Mouse (Mus musculus): ENCODE measurements around the gene Habp2.
A peak's percentile ranks its signal among the peaks of the same experiment; 100 is the strongest.

Habp2 gene

GRCm38 (mm10) chr19:56286866-56287265 lies at the start of gene Habp2:
TSS of gene Habp2 (plus strand) at chr19:56287137.
- DNase-seq = no peak

DNA sequence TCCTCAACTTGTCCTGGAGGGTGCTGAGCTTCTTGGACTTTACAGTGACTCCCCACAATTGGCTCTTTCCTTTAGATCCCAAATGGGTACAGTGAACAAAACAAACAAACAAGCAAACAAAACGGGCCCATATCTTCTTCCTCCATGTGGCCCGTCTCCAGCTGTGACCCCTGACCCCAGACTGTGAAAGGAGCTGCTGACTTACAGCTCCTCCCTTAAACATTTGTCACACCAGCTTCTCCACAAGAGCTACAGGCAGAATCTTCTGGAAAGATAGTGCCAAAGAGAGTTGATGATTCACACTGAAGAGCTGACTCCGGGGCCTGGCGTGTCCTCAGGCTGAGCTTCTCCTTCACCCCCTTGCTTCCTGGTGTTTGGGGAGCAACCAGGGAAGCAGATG lies 48.4 kb upstream of the Habp2 start:
- no peak for DNase-seq

- no peak for DNase-seq
Observed at GRCm38 (mm10) chr19:56245201-56245600, 41.7 kb upstream of the Habp2 start.

- DNase-seq = no peak
Observed at GRCm38 (mm10) chr19:56252815-56253214, 34.1 kb upstream of the Habp2 start.

DNA sequence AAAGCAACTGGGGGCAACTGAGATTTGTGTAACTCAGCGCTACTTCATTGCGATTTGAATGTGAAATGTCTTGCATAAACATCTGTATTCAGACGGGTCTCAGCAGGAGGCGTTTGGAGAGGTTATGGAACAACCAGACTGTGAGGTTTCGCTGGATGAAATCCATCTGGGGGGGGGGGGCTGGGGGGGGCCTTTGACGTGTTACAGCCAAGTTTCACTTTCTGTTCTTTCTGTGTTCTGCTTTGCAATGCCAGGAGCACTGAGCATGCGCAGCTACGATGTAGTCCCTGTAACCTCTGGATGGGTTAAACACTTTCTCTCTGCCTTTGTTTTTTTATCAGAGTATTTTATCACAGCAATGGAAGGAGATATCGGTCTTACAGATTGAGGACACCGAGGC lies 33.7 kb upstream of the Habp2 start:
- no peak for DNase-seq

DNA sequence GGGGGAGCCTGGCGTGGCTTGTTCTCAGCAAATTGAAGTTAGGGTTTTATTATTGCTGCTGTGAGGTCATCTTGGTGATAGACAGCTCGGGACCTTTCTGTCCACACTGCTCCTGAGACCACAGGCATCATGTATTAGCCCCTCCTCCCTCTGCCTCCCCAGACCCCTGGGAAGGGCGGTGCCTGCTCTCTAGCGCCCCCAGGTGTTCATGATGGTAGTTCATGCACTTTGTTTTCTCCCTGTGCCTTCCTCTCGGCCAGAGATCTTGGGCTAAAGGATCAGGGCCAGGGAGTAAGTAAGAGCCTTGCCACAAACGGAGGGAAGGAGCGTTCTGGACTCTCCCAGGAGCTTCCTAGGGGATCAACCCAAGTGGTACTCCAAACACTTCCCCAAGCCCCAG lies 32.2 kb upstream of the Habp2 start:
- DNase-seq = no peak

DNA sequence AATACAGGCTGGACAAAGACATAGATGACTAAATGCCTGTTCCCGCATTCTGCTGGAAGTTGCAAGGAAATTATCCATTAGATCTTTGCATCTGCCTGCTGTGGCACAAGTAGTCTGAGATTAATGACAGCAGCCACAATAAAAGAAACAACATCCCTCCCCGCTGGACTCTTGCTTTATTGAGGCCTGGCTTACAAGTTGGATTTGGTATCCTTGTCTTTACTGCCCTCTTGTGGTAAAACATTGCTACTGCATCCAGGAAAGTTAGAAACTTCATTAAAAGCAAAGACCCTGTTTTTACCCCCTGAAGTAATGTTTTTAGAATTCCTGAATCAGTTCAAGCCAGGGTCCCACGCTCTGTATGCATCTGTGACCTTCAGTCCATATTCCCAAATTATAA lies 31.4 kb upstream of the Habp2 start:
- no peak for DNase-seq

- DNase-seq = no peak
Observed at GRCm38 (mm10) chr19:56256235-56256634, 30.7 kb upstream of the Habp2 start.

GRCm38 (mm10) chr19:56256741-56257140 lies 30.2 kb upstream of the Habp2 start:
- DNase-seq = no peak

- no peak for DNase-seq
Observed at GRCm38 (mm10) chr19:56263696-56264095, 23.2 kb upstream of the Habp2 start.

GRCm38 (mm10) chr19:56264175-56264574 lies 22.8 kb upstream of the Habp2 start:
- no peak for DNase-seq

DNA sequence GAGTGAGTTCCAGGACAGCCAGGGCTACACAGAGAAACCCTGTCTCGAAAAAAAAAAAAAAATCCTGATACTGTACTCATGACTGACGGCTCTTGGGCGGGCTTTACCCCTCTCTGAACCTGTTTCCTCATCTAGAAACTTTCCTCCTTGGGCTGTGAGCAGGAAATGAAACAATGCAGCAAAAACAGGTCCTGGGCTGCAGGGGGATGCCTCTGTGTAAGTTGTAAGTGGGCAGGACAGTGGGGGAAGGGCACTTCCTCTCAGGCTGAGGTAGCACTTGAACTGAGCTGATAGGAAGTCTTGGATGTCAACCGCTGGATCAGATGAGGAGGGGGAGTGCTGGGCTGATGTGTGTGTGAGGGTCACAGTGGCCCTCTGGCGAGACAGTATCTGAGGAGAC lies 21.8 kb upstream of the Habp2 start:
- no peak for DNase-seq

GRCm38 (mm10) chr19:56272081-56272480 lies 14.9 kb upstream of the Habp2 start:
- no peak for DNase-seq

- DNase-seq = no peak
Observed at GRCm38 (mm10) chr19:56277140-56277804, 9.7 kb upstream of the Habp2 start.

DNA sequence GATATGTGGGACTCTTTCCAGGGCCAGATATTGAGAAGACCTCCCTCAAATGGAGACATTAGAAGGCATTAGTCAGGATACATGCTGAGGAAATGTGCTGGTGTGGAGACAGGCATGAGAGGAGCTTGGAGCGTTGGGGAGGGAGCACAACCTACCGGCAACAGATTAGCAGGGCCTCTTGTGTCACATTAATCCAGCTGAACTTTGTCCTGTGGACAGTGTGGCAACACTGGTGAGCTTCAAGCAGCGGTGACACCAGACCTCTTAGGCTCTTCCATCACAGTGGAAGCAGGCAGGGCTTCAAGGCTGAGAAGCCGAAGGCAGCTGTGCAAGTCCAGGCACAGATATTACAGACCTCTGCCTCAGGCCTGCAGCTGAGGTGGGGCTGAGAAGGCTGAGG lies 9.0 kb upstream of the Habp2 start:
- DNase-seq = no peak

DNA sequence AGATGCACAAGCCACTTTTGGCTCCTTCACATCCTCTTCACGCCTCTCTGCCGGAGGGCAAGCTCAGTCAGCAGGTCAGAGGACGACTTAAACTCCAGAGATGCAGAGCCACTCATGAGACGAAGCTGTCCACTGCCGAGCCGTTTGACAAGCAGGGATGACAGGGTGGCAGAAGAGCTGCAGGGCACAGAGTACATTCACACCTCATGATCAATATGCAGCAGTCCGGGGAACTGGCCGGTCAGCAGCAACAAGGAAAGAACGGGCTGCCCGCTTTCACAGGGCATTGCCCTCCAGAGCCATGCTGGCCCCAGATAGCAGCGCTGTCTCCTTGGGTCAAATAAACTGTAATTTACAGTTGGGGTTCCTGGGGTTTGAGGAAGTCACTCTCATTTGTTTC lies 8.6 kb upstream of the Habp2 start:
- no peak for DNase-seq

DNA sequence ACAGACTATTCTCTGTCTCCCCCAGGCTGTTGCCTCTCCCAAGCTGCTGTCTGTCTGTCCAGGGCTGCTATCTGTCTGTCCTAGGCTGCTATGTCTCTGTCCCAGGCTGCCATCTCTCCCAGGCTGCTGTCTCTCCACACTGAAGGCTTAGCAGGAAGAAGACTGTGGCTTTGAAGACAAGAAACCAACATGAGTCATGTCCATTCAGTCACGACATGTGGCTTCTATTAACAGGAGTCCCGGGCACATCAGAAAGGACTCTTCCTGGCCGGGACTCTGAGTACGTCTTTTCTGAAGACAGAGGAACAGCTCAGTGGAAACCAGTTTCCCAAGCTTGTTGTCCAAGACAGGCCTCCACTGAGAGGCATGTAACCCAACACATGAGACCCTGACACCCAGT lies 1.7 kb upstream of the Habp2 start:
- no peak for DNase-seq

DNA sequence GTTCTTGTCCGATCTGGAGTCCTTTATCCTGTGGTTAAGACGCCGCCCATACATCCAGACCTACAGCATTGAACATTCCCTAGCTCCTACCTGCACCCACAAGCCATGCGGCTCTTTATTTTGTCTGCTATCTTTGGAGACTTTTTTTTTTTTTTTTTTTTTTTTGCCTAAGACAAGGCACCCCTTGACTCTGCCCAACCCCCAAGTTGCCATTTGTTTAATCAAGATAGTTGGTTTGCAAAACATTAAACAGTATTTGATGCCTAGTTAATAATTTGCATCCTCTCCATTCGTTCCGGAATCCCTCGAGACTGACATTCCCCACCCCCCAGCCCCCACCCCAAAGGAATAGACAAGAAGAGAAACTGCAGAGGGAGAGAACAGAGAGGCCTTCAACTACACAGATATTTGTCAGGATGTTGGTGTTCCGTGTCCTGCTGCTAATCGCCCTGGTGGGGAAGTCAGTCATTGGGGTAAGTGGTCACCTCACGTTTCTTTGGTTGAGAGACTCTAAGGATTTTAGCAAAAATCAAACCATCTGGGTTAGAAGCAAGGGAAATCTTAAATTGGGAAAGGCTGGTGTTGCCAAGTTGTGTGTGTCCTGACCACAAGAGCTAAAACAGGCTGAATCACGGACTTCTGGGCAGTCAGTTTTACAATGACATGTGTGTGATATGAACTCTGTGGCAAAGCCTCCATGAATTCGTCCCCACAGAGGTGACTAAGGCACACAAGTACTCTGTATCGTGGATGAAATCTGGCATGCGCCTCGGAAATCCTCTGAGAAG lies 837 bp downstream of the Habp2 start:
- no peak for DNase-seq

DNA sequence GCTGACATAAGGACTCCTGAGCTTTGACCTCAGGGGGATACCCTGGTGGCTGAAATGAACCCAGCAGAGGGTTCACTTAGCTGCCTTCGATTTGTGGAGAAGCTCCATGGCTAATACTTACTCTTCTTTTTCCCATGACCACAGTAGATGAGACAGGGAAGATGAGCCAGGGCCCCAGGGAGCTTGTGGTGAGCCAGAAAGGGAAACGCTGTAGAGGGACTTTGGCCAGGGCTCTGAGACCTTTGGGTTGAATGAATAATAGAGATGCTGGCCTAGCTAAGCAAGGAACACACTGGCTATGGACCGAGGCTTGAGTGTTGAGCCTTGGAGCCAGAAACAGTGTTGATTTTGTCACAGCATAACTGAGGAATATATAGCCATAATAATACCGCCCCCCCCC lies 1.5 kb downstream of the Habp2 start:
- DNase-seq = no peak

DNA sequence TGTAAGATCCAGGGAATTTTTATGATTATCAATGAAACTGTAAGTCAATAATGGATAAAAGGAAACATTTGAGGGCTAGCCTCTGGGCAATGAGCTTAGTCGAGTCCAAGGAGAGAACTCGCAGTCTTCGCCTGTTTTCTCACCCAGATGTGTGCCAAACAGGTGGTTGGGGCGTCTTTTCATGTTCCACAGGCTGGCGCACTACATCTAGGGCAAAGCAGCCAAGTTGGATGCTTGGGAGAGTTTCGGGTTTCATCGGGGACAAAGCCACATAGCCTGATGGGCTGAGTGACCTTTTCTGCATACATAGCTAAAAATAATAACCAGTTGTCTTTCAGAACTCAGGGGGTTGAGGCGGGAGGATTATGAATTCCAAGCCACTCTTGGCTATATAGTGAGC lies 2.7 kb downstream of the Habp2 start:
- DNase-seq = no peak

DNA sequence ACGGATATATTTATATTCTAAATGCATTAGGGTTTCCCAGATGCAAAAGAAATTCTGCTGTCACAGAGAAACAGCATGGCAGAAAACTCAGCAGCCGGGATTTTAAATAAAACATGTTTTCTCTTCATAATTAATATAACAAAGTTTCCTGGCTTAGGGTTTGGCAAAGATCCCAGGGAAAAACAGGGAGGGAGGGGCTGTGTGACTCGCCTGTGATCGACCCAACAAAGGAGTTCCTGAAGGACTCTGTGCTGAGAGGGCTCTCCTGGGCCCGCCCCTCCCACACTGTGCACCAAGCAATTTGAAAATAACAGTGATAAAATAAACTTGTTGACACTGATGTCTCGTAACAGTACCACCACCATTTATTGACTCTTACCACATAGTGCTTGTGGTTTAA lies 5.0 kb downstream of the Habp2 start:
- DNase-seq = no peak

- no peak for DNase-seq
Observed at GRCm38 (mm10) chr19:56292335-56292734, 5.4 kb downstream of the Habp2 start.

GRCm38 (mm10) chr19:56294654-56295399 lies 7.9 kb downstream of the Habp2 start:
- DNase-seq = peak; percentile 59

DNA sequence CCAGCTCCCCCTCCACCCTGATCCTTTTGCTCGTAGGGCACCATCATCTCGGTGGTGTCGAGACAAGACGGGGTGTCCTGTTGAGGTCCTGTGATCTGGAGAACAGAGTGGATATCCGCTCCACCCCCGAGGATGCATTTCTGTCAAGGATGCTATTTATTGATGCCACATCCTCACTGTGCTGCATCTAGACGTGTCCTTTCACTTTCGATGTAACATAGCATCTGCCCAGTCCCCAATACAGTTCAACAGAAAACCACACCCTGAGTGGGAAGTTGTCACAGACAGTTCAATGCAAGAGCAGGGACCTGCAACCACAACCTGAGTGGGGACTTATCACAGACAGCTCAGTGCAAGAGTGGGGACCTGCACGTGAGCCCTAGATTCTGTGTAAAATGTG lies 9.7 kb downstream of the Habp2 start:
- DNase-seq = no peak
